Comparison of ENCODE assay signal across 8 mouse cellular contexts in the genomic region with DNA sequence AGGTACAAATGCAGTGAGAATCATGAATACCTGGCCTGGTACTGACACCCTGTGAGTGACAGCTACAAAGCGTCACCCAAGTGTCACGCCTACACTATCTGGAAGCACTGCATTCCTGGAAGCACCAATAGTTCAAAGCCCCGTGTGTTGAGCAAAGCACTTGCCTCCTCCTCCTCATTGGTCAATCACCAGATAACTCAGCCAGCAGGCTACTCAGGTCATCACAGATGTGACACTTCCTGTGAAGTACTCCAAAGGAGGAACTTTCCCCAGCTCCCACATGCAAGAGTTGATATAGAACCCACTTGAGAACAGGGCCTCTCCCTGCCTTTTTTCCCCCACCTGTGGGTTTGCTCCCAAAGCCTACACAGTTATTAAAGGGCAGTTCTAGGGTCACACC. TPM values are rescaled to one million over a fixed set of nuclear protein-coding genes. Genes with fewer than 3 reads are reported as not detected.
DNase-seq lines count a peak whose midpoint lies in the region; ATAC-seq and TF ChIP-seq lines count a peak whose summit lies in the region.

No protein-coding gene starts in this region.

- TF ChIP-seq POLR2A in liver, adult 2 months (IDR thresholded peaks at IDR 0.05; ENCODE audit: extremely low read depth, insufficient read depth, low read length) = no peak
- 0 out of 2 replicates have a peak, but pooled peaks have one; percentile 22 for TF ChIP-seq POLR2A in small intestine, adult 2 months (IDR thresholded peaks at IDR 0.05; ENCODE audit: low read depth, low read length)

- H3K9ac ChIP-seq in kidney, embryonic 14.5 days (ENCODE audit: low read depth, low read length) = peak overlapping the region; percentile 96; the same call in 1 of the 2 replicates
- H3K9ac ChIP-seq in forebrain, embryonic 12.5 days = peak overlapping the region; percentile 97
- H3K9ac ChIP-seq in liver, adult 2 months (ENCODE audit: low read depth, low read length) = peak overlapping the region; percentile 96

- H3K27ac ChIP-seq in kidney, embryonic 14.5 days (ENCODE audit: low read depth, low read length) = no peak overlapping the region
- no peak overlapping the region for H3K27ac ChIP-seq in forebrain, embryonic 12.5 days
- peak overlapping the region; percentile 78 for H3K27ac ChIP-seq in liver, adult 2 months (replicated peaks; ENCODE audit: insufficient read depth, low read depth, low read length)
- H3K27ac ChIP-seq in small intestine, adult 2 months (ENCODE audit: insufficient read depth, low read depth, low read length) = peak overlapping the region; percentile 72; the same call in 1 of the 2 replicates
- H3K27ac ChIP-seq in left cerebral cortex, adult 2 months = no peak overlapping the region

- peak overlapping the region; percentile 92 for H3K4me2 ChIP-seq in kidney, embryonic 14.5 days (replicated peaks; ENCODE audit: low read depth, low read length)
- H3K4me2 ChIP-seq in forebrain, embryonic 12.5 days = peak overlapping the region; percentile 92

- H3K79me2 ChIP-seq in liver, adult 2 months (ENCODE audit: control insufficient read depth, insufficient read depth, low read length) = peaks cover 17% of the 10 kb centered on the region

- no peaks in the 10 kb centered on the region for H3K27me3 ChIP-seq in kidney, embryonic 14.5 days (ENCODE audit: control insufficient read depth, insufficient read depth, low read length)
- no peaks in the 10 kb centered on the region for H3K27me3 ChIP-seq in forebrain, embryonic 12.5 days
- H3K27me3 ChIP-seq in liver, adult 2 months (ENCODE audit: control insufficient read depth, insufficient read depth, low read length) = no peaks in the 10 kb centered on the region
- no peaks in the 10 kb centered on the region for H3K27me3 ChIP-seq in small intestine, adult 2 months (ENCODE audit: control insufficient read depth, insufficient read depth, low read length)

- no peak for ATAC-seq in kidney, embryonic 14.5 days (ENCODE audit: low FRiP score, low TSS enrichment)
- ATAC-seq in forebrain, embryonic 12.5 days (ENCODE audit: low FRiP score) = no peak

- peaks cover 48% of the 10 kb centered on the region for H3K36me3 ChIP-seq in kidney, embryonic 14.5 days (ENCODE audit: control insufficient read depth, insufficient read depth, low read length)
- H3K36me3 ChIP-seq in forebrain, embryonic 12.5 days (replicated peaks) = peaks cover 49% of the 10 kb centered on the region
- peaks cover 45% of the 10 kb centered on the region for H3K36me3 ChIP-seq in liver, adult 2 months (ENCODE audit: control insufficient read depth, insufficient read depth, low read length)
- peaks cover 46% of the 10 kb centered on the region for H3K36me3 ChIP-seq in small intestine, adult 2 months (ENCODE audit: control insufficient read depth, insufficient read depth, low read length)

- intact Hi-C loops in left cerebral cortex, adult 2 months (cut with DNase I) = no loop called here

- no peak for DNase-seq in kidney, adult 18-20 months
- peak; percentile 94 for DNase-seq in liver, adult 2 months (ENCODE audit: extremely low read depth, low read depth, low spot score)
- no peak for DNase-seq in left cerebral cortex, adult 2 months (ENCODE audit: extremely low spot score in 1 of 2, low spot score in 2 of 2)
- DNase-seq in adrenal gland, postnatal 25 days = no peak
- no peak for DNase-seq in cerebellum, postnatal 25 days

- peaks cover 21% of the 10 kb centered on the region for H3K4me1 ChIP-seq in kidney, embryonic 14.5 days (ENCODE audit: control insufficient read depth, insufficient read depth, low read length)
- H3K4me1 ChIP-seq in forebrain, embryonic 12.5 days = peaks cover 26% of the 10 kb centered on the region
- H3K4me1 ChIP-seq in liver, adult 2 months (ENCODE audit: control insufficient read depth, insufficient read depth, low read length) = peaks cover 34% of the 10 kb centered on the region
- peaks cover 9% of the 10 kb centered on the region; the same call in 1 of the 2 replicates for H3K4me1 ChIP-seq in small intestine, adult 2 months (ENCODE audit: control insufficient read depth, insufficient read depth, insufficient read length, low read length)

- peak overlapping the region; percentile 90 for H3K4me3 ChIP-seq in kidney, embryonic 14.5 days (ENCODE audit: low read length)
- peak overlapping the region; percentile 97; the same call in 1 of the 2 replicates for H3K4me3 ChIP-seq in forebrain, embryonic 12.5 days (replicated peaks)
- H3K4me3 ChIP-seq in liver, adult 2 months (ENCODE audit: insufficient read depth, low read depth, low read length) = peak overlapping the region; percentile 96
- peak overlapping the region; percentile 70 for H3K4me3 ChIP-seq in small intestine, adult 2 months (ENCODE audit: low read depth, low read length)
- H3K4me3 ChIP-seq in left cerebral cortex, adult 2 months = no peak overlapping the region

- TF ChIP-seq CTCF in liver, adult 2 months (IDR thresholded peaks at IDR 0.05; ENCODE audit: low read depth, low read length) = no peak
- TF ChIP-seq CTCF in small intestine, adult 2 months (IDR thresholded peaks at IDR 0.05; ENCODE audit: extremely low read depth, insufficient read length, insufficient replicate concordance, low read depth, low read length) = no peak
- TF ChIP-seq CTCF in left cerebral cortex, adult 2 months (IDR thresholded peaks at IDR 0.05) = no peak

- WGBS in kidney, embryonic 14.5 days = 71% methylated on average over 3 of the region's 3 CpGs
- 91% methylated on average over 3 of the region's 3 CpGs for WGBS in forebrain, embryonic 12.5 days
- 20% methylated on average over 3 of the region's 3 CpGs for WGBS in liver, adult 2 months
- 34% methylated on average over 3 of the region's 3 CpGs for WGBS in small intestine, adult 2 months

- H3K9me3 ChIP-seq in kidney, embryonic 14.5 days (ENCODE audit: control insufficient read depth, low read length) = no peaks in the 10 kb centered on the region
- no peaks in the 10 kb centered on the region for H3K9me3 ChIP-seq in forebrain, embryonic 12.5 days

RNA-seq across cellular contexts. Expression of a gene that starts 1.9 kb away (rescaled TPM):
- 558 and 716 TPM in 2 replicates for polyA plus RNA-seq in kidney, embryonic 14.5 days (2014; fragmentation: Nextera tagmentation; extraction: Ambion mirVana)
- 334 and 362 TPM in 2 replicates for polyA plus RNA-seq in forebrain, embryonic 12.5 days (2016; fragmentation: Nextera tagmentation; extraction: Ambion mirVana)
- total RNA-seq in liver, adult 2 months (2014; rRNA removed) = 933 and 951 TPM in 2 replicates
- 683 and 737 TPM in 2 replicates for polyA plus RNA-seq in liver, adult 2 months (2012; rRNA removed)
- 442 and 705 TPM in 2 replicates for polyA plus RNA-seq in small intestine, adult 2 months (2012; rRNA removed)
- 100 to 1,000 TPM; 114 to 120 TPM for total RNA-seq in left cerebral cortex, adult 2 months (2021)
- 407 and 486 TPM in 2 replicates for total RNA-seq in adrenal gland, postnatal 25 days (2021)

RNA-seq across cellular contexts. Expression of a gene that starts 10.3 kb away (rescaled TPM):
- polyA plus RNA-seq in kidney, embryonic 14.5 days (2014; fragmentation: Nextera tagmentation; extraction: Ambion mirVana) = 454 and 612 TPM in 2 replicates
- 496 and 513 TPM in 2 replicates for polyA plus RNA-seq in forebrain, embryonic 12.5 days (2016; fragmentation: Nextera tagmentation; extraction: Ambion mirVana)
- 14.9 and 22.3 TPM in 2 replicates for total RNA-seq in liver, adult 2 months (2014; rRNA removed)
- 142 and 188 TPM in 2 replicates for polyA plus RNA-seq in liver, adult 2 months (2012; rRNA removed)
- 489 and 1,022 TPM in 2 replicates for polyA plus RNA-seq in small intestine, adult 2 months (2012; rRNA removed)
- total RNA-seq in left cerebral cortex, adult 2 months (2021) = 100 to 1,000 TPM; 290 to 300 TPM
- 333 and 334 TPM in 2 replicates for total RNA-seq in adrenal gland, postnatal 25 days (2021)

RNA-seq across cellular contexts. Expression of a gene that starts 20.2 kb away (rescaled TPM):
- 0.58 and 0.89 TPM in 2 replicates for polyA plus RNA-seq in kidney, embryonic 14.5 days (2014; fragmentation: Nextera tagmentation; extraction: Ambion mirVana)
- polyA plus RNA-seq in forebrain, embryonic 12.5 days (2016; fragmentation: Nextera tagmentation; extraction: Ambion mirVana) = not detected in 2 replicates
- 0.28 TPM in 1 of 2 replicates, not detected in the other for total RNA-seq in liver, adult 2 months (2014; rRNA removed)
- not detected in 2 replicates for polyA plus RNA-seq in liver, adult 2 months (2012; rRNA removed)
- 0.51 TPM in 1 of 2 replicates, not detected in the other for polyA plus RNA-seq in small intestine, adult 2 months (2012; rRNA removed)
- total RNA-seq in left cerebral cortex, adult 2 months (2021) = not detected
- 1.4 TPM in 1 of 2 replicates, not detected in the other for total RNA-seq in adrenal gland, postnatal 25 days (2021)

RNA-seq across cellular contexts. Expression of a gene that starts 21.6 kb away (rescaled TPM):
- 236 and 265 TPM in 2 replicates for polyA plus RNA-seq in kidney, embryonic 14.5 days (2014; fragmentation: Nextera tagmentation; extraction: Ambion mirVana)
- 209 and 214 TPM in 2 replicates for polyA plus RNA-seq in forebrain, embryonic 12.5 days (2016; fragmentation: Nextera tagmentation; extraction: Ambion mirVana)
- 11.7 and 13.6 TPM in 2 replicates for total RNA-seq in liver, adult 2 months (2014; rRNA removed)
- 36.8 and 44.4 TPM in 2 replicates for polyA plus RNA-seq in liver, adult 2 months (2012; rRNA removed)
- 24.0 and 30.3 TPM in 2 replicates for polyA plus RNA-seq in small intestine, adult 2 months (2012; rRNA removed)
- 10 to 100 TPM; 68.3 to 83.2 TPM for total RNA-seq in left cerebral cortex, adult 2 months (2021)
- total RNA-seq in adrenal gland, postnatal 25 days (2021) = 67.5 and 75.4 TPM in 2 replicates

RNA-seq across cellular contexts. Expression of a gene that starts 27.0 kb away (rescaled TPM):
- polyA plus RNA-seq in kidney, embryonic 14.5 days (2014; fragmentation: Nextera tagmentation; extraction: Ambion mirVana) = 594 and 799 TPM in 2 replicates
- 561 and 697 TPM in 2 replicates for polyA plus RNA-seq in forebrain, embryonic 12.5 days (2016; fragmentation: Nextera tagmentation; extraction: Ambion mirVana)
- 33.8 and 34.5 TPM in 2 replicates for total RNA-seq in liver, adult 2 months (2014; rRNA removed)
- polyA plus RNA-seq in liver, adult 2 months (2012; rRNA removed) = 12.6 and 12.9 TPM in 2 replicates
- 12.0 and 24.0 TPM in 2 replicates for polyA plus RNA-seq in small intestine, adult 2 months (2012; rRNA removed)
- 10 to 100 TPM; 56.4 to 64.1 TPM for total RNA-seq in left cerebral cortex, adult 2 months (2021)
- total RNA-seq in adrenal gland, postnatal 25 days (2021) = 101 and 105 TPM in 2 replicates

Comparison
In these comparisons a context has a peak if more than half of its experiments do, and no peak if none do; other contexts are left out.
1. H3K27ac ChIP-seq: peak in liver, adult 2 months (single experiment) and small intestine, adult 2 months (single experiment); none in kidney, embryonic 14.5 days (single experiment), forebrain, embryonic 12.5 days (single experiment) and left cerebral cortex, adult 2 months (single experiment).
2. Peak in every context shown above with its lines, with median percentiles within 50 percentile points of each other: H3K9ac ChIP-seq.